Mouse (Mus musculus) forebrain, embryonic 13.5 days (tissue): ENCODE data around the gene Zfp667. TPM values are rescaled to one million over a fixed set of nuclear protein-coding genes. Genes with fewer than 3 reads are reported as not detected.
A peak's percentile ranks its signal among the peaks of the same experiment; 100 is the strongest.
"Not testable (repeated sequence)": the region's sequence is repeated elsewhere in the genome, so short reads cannot be mapped to it uniquely, and the experiment has no call there.

Experiments used
- ATAC-seq: fragments of 200-750 bp; cut with Nextera tagmentation; 2 replicates; pipeline ENCODE4 v1.8.0; 2017
- H3K27ac ChIP-seq: fragments of 300-500 bp; sonication (generic); 2 replicates; pipeline ENCODE4 v1.5.1; 2015; ENCODE audit warnings: inconsistent platforms, mild to moderate bottlenecking, moderate library complexity
- H3K27me3 ChIP-seq: fragments of 300-500 bp; sonication (generic); 2 replicates; pipeline ENCODE4 v1.6.1; 2015; ENCODE audit warnings: mild to moderate bottlenecking, inconsistent platforms
- H3K36me3 ChIP-seq: fragments of 300-500 bp; sonication (generic); 2 replicates; pipeline ENCODE4 v1.6.1; 2015; ENCODE audit warnings: mild to moderate bottlenecking, inconsistent platforms; ENCODE audit not compliant: poor library complexity, severe bottlenecking
- H3K4me1 ChIP-seq: fragments of 300-500 bp; sonication (generic); 2 replicates; pipeline ENCODE4 v1.6.1; 2015; ENCODE audit warnings: inconsistent platforms
- H3K4me2 ChIP-seq: fragments of 300-500 bp; sonication (generic); 2 replicates; pipeline ENCODE4 v1.6.1; 2015; ENCODE audit warnings: inconsistent platforms, mild to moderate bottlenecking, moderate library complexity
- H3K4me3 ChIP-seq: fragments of 300-500 bp; sonication (generic); 2 replicates; pipeline ENCODE4 v1.5.1; 2015; ENCODE audit warnings: mild to moderate bottlenecking, inconsistent platforms
- H3K9ac ChIP-seq: fragments of 300-500 bp; sonication (generic); 2 replicates; pipeline ENCODE4 v1.6.1; 2015; ENCODE audit warnings: mild to moderate bottlenecking, inconsistent platforms
- H3K9me3 ChIP-seq: fragments of 300-500 bp; sonication (generic); replicated peaks from 2 replicates; pipeline ENCODE4 v1.6.1; 2016; ENCODE audit warnings: inconsistent platforms
- WGBS: fragments of 180-500 bp; shearing (Covaris S2); methylation state at CpG from one replicate; pipeline ENCODE4 v1.1.7; 2015; 5-methylcytosine and 5-hydroxymethylcytosine counted together
- polyA plus RNA-seq: library from polyadenylated mRNA; unstranded; fragments of >200 nt; fragmentation: Nextera tagmentation; extraction: Ambion mirVana; gene quantifications from 2 replicates; pipeline ENCODE4 v1.2.1, GENCODE M21; 2015

Gene Zfp667
- polyA plus RNA-seq, 1 experiment from 2014 or later, result 16.5 TPM

DNA sequence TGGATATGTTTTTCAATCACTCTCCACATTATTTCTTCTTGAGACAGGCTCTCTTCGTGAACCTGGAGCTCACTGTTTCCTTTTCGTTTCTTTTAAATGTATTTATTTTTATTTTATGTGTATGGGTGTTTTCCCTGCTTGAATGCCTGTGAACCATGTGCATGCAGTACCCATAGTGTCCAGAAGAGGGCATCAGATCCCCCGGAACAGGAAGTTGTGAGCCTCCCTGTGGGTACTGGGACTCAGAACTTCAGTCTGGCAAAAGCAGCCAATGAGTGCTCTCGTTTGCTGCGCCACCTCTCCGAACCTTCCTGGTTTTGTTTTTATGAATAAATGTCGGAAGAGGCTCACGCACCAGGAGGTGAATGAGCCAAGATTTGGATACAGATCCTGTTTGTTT lies 20.7 kb upstream of the Zfp667 start:
- Histone ChIP-seq H3K4me3 (no peak overlapping the region), H3K36me3 (no peaks in the 10 kb centered on the region), H3K9me3 (no peaks in the 10 kb centered on the region), H3K27ac (no peak overlapping the region), H3K4me1 (no peaks in the 10 kb centered on the region), H3K9ac (no peak overlapping the region), H3K4me2 (no peak overlapping the region), H3K27me3 (no peaks in the 10 kb centered on the region)
- ATAC-seq, result no peak
- 60% methylated on average over 8 of the region's 8 CpGs for WGBS

DNA sequence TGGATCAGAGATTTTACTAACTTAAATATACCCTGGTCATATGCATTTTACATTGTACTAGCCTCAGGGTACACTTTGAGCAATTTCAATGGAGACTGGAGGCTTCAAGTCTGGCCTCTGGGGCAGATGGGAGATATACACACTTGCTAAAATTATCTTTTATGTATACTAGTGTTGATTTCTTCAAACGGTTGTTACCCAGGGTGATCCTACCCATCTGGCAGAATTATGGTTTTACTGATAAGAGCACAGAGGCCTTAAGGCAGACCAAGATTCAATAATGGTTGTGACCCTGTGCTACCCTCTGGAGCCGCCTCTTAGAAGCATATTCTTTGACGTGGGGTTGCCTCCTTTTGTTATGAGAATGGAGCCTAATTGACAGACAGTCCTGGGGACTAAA lies 8.5 kb upstream of the Zfp667 start:
- no peak overlapping the region for H3K27ac ChIP-seq
- no peak overlapping the region for H3K4me3 ChIP-seq
- no peak overlapping the region for H3K9ac ChIP-seq
- H3K36me3 ChIP-seq, result no peaks in the 10 kb centered on the region
- H3K9me3 ChIP-seq, result no peaks in the 10 kb centered on the region
- no peak for ATAC-seq
- H3K4me1 ChIP-seq, result no peaks in the 10 kb centered on the region
- no peak overlapping the region for H3K4me2 ChIP-seq
- 54% methylated on average over 3 of the region's 3 CpGs for WGBS
- H3K27me3 ChIP-seq, result no peaks in the 10 kb centered on the region

DNA sequence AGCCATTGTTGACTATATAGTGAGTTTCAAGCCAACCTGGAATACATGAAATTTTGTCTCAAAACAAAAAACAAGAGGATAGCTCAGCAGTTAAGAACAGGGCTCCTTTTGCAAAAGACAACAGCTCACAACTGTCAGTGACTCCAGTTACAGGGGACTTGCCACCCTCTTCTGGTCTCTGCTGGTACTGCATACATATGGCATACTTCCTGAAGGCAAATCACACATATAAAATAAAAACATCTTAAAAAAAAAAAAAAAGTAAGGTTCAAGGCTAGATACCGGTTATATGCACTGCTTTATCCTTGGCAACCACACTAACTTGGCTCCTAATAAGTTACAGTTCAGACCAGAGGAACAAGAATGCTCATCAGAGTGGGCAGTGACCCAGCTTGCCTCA lies 3.6 kb upstream of the Zfp667 start:
- no peak for ATAC-seq
- H3K4me3 ChIP-seq, result peak overlapping the region; percentile 53
- 4% methylated on average over 1 of the region's 1 CpGs for WGBS
- H3K9me3 ChIP-seq, result no peaks in the 10 kb centered on the region
- H3K4me1 ChIP-seq, result peaks cover 10% of the 10 kb centered on the region
- no peak overlapping the region for H3K9ac ChIP-seq
- no peaks in the 10 kb centered on the region for H3K36me3 ChIP-seq
- peak overlapping the region; percentile 61 for H3K4me2 ChIP-seq
- no peaks in the 10 kb centered on the region for H3K27me3 ChIP-seq
- no peak overlapping the region for H3K27ac ChIP-seq

DNA sequence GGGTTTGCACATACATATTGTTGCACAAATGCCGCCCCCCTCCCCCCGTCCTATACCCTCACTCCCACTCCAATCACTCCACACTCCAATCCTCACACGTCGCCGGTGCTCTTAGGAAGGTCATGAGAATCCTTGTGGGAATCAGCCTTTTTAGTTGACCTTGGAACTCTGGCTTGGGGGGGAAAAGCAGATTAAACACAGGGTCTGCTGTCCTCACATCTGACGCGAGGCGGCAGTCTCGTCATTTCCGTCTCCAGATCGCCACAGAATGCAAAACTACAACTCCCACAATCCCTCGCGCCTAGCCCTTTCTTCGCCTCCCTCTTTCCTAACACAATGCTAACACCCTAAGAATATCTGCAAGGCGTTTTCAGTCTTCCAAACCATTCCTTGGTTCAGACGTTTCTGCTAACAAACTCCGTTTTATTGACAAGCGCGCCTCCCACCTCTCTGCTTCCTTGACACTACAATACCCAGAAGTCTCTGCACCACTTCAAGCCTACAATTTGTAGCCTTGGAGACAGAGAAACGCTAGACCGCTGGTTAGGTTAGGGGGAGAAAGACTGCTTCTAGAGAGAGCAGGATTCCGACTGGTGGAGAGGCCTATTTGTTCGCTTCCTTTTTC lies 2.8 kb upstream of the Zfp667 start:
- peak; percentile 74 for ATAC-seq
- Histone ChIP-seq H3K4me2 (peak overlapping the region; percentile 61), H3K9ac (peak overlapping the region; percentile 62), H3K27me3 (no peaks in the 10 kb centered on the region), H3K4me1 (peaks cover 19% of the 10 kb centered on the region), H3K27ac (peak overlapping the region; percentile 81), H3K9me3 (no peaks in the 10 kb centered on the region), H3K36me3 (no peaks in the 10 kb centered on the region), H3K4me3 (peak overlapping the region; percentile 53)
- under 1% methylated on average over 23 of the region's 23 CpGs for WGBS

DNA sequence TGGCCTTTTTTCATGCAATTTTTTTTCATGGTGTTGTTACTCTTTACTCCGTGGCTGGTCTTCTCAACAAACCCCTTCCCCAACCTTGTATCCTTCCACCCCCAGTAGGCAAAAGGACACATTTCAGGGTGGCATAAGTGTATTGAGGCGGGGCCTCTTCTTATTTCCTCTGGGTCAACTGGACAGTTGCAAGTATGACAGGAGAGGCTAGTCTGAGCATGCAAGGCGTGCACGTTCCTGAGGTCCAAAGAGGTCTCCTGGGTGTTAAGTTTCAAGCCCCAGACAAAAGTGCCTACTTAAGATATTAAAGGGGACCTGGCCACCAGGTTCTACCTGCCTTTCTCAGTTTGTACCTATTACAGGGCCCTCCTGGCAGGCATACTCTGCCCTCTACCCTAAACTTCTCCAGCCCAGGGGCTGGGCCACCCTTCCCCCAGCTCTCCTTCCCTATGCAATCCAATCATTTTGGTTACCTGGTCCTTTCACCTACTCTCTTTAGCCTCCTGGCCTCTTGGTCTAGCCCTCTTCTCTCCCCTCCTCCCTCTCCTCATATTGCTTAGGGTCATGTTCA lies 1.9 kb upstream of the Zfp667 start:
- H3K27me3 ChIP-seq, result no peaks in the 10 kb centered on the region
- H3K36me3 ChIP-seq, result no peaks in the 10 kb centered on the region
- peaks cover 23% of the 10 kb centered on the region for H3K4me1 ChIP-seq
- WGBS, result 92% methylated on average over 4 of the region's 4 CpGs
- ATAC-seq, result no peak
- H3K9ac ChIP-seq, result no peak overlapping the region
- H3K27ac ChIP-seq, result no peak overlapping the region
- no peak overlapping the region for H3K4me3 ChIP-seq
- H3K9me3 ChIP-seq, result no peaks in the 10 kb centered on the region
- peak overlapping the region; percentile 61; the same call in 1 of the 2 replicates for H3K4me2 ChIP-seq

DNA sequence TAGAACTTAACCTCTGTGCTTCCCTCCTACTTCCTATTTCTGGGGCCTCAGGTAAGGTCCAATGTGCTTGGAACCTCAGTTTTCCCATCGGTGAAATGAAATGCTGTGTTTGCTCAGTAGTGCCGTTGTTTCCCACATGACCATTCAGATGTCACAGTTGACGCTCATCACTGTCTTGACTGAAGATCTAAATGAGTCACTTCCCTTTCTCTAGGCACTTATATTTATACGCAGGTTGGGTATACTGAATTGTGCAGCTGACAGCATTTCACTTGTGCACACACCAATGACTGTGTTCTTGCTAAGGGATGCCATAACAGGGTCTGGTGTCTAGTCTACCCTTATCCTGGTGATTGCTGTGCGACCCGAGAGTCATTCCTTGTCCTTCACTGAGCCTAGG lies 1.0 kb upstream of the Zfp667 start:
- H3K4me3 ChIP-seq, result no peak overlapping the region
- H3K4me1 ChIP-seq, result peaks cover 23% of the 10 kb centered on the region
- no peak for ATAC-seq
- 88% methylated on average over 6 of the region's 6 CpGs for WGBS
- H3K27ac ChIP-seq, result no peak overlapping the region
- H3K27me3 ChIP-seq, result no peaks in the 10 kb centered on the region
- no peak overlapping the region for H3K9ac ChIP-seq
- no peaks in the 10 kb centered on the region for H3K36me3 ChIP-seq
- H3K9me3 ChIP-seq, result no peaks in the 10 kb centered on the region
- 0 out of 2 replicates have a peak overlapping the region, but pooled peaks have one; percentile 71 for H3K4me2 ChIP-seq

DNA sequence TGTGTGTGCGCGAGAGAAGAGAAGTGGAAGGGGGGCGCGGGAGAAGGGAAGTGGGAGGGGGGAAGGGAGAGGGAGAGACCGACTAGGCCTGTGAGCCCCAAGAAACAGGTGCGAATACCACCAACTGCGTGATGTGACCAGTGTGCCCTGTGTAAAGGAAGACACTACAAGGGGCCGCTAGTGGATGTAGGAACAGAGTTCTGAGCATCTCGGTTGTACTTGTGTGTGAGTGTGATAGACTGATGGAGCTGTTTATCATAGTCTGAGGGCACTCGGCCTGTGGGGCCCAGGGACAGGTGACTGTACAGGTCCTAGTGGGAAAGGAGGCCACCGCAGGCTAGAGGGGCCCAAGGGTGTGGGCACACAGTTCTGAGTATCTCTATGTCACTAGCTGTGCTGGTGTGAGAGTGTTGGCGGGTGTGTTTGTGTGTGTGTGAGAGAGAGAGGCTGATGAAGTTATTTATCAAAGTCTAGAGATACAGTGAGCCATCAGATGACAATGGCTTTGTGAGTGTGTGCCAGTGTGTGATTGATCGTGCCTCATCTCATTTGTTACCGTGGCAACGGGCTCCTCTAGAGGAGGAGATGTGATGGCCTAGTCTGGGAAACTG lies 647 bp downstream of the Zfp667 start:
- 23% methylated on average over 15 of the region's 15 CpGs for WGBS
- H3K9ac ChIP-seq, result peak overlapping the region; percentile 69

DNA sequence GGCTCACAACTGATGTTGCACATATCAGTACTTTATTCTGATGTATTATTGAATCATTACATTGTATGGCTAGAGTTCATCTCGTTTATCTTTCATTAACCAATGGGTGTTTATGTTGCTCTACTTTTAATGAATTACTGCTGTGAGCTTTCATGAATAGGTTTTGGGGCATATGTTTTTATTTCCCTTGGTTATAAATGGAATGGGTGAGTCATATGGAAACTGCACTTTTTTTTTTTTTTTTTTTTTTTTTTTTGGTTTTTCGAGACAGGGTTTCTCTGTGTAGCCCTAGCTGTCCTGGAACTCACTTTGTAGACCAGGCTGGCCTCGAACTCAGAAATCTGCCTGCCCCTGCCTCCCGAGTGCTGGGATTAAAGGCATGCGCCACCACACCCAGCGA lies 4.7 kb downstream of the Zfp667 start:
- H3K9me3 ChIP-seq, H3K27ac ChIP-seq, H3K4me2 ChIP-seq, H3K4me3 ChIP-seq, ATAC-seq, H3K27me3 ChIP-seq, H3K9ac ChIP-seq: not testable (repeated sequence)
- WGBS, result 87% methylated on average over 5 of the region's 6 CpGs
- H3K36me3 ChIP-seq, result peaks cover 31% of the 10 kb centered on the region
- H3K4me1 ChIP-seq, result peaks cover 23% of the 10 kb centered on the region

More for the DNA sequence above, 647 bp downstream of the Zfp667 start:
- Histone ChIP-seq H3K4me2 (peak overlapping the region; percentile 71), H3K4me1 (peaks cover 23% of the 10 kb centered on the region), H3K9me3 (no peaks in the 10 kb centered on the region), H3K36me3 (no peaks in the 10 kb centered on the region), H3K4me3 (peak overlapping the region; percentile 49), H3K27ac (peak overlapping the region; percentile 72), H3K27me3 (no peaks in the 10 kb centered on the region)
- peak; percentile 16 for ATAC-seq

DNA sequence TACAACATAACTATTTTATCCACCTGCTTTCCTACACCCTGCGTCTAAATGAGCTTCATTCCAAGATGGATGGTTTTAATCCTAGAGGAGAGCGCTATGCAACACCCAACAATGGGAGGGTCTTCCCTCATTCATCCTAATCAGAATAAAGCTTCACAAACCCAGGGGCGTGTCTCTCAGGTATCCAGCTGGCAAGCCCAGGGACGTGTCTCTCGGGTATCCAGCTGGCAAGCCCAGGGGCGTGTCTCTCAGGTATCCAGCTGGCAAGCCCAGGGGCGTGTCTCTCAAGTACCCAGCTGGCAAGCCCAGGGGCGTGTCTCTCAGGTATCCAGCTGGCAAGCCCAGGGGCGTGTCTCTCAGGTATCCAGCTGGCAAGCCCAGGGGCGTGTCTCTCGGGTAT lies 14.4 kb downstream of the Zfp667 start:
- not testable (repeated sequence) for H3K9me3 ChIP-seq, H3K27me3 ChIP-seq, H3K4me3 ChIP-seq, H3K4me2 ChIP-seq, ATAC-seq, H3K4me1 ChIP-seq, H3K27ac ChIP-seq, H3K9ac ChIP-seq
- WGBS, result 82% methylated on average over 11 of the region's 11 CpGs
- peaks cover 53% of the 10 kb centered on the region for H3K36me3 ChIP-seq

DNA sequence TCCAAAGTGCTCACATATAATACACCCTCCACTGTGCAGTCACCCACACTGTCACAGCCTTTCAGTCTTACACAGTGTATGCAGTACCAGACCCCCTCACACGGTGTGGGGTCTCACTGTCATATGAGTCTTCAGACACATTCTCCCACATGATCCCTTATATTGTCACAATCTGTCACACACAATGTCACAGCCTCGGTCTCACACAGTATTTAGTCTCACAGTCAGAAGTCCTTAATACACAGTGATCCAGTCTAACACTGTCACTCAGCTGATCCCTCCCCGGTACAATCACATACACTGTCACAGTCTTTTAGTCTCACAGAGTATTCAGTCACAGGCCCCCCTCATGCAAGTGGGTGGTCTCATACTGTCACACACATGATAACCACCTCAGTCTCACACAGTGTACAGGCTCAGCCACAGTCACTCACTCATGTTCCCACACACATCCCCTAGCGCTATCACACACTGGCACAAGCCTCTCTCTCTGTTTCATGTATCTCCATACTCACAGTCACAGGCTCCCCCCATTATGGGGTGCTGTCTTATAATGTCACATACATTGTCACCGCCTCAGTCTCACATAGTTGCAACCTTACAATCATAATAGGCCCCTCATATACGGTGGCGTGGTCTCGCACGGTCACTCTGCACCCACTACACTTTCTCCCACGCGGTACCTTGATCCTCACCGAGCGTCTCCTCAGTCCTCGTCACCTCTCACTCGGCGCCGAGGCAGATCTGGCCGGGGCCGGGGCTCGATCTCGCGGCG lies 44.3 kb downstream of the Zfp667 start:
- Histone ChIP-seq H3K27me3 (no peaks in the 10 kb centered on the region), H3K36me3 (peaks cover 5% of the 10 kb centered on the region; the same call in 1 of the 2 replicates), H3K4me1 (peaks cover 12% of the 10 kb centered on the region; the same call in 1 of the 2 replicates), H3K27ac (peak overlapping the region; percentile 85), H3K4me3 (peak overlapping the region; percentile 55), H3K9ac (peak overlapping the region; percentile 79), H3K4me2 (peak overlapping the region; percentile 70), H3K9me3 (no peaks in the 10 kb centered on the region)
- 16% methylated on average over 23 of the region's 23 CpGs for WGBS
- peak; percentile 87 for ATAC-seq

DNA sequence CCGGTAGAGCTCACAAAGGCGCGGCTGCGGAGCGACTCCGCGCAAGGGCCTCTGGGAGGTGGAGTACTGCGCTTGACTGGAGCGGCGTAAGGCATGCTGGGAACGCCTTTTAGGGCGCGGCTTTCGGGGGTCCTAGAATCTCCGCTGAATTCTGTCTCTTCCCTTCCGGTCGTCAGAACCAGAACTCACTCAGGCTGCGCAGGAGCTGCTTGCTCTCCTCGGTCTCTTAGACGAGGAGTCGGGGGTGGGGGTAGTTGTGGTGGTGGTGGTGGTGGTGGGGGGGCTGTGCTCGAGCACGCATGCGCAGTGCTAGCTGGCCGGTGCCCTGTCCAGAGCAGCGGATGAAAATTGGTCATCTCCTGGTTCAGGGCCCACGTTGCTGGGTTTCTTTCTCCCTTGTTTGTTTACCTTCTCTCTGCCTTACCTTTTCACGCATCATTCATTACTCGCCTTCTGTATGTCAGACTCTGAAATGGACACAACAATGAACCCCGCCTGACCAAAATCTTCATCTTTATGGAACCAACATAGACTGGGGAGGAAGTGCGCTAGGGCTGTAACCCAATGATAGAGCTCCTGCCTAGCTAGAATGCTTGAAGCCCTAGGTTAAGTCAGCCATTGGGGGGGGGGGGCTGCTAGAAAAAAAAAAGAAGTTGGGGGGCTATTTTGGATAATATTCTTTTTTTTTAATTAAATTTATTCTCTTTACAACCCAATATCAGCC lies 45.0 kb downstream of the Zfp667 start, which contains the start of gene Zfp583:
Zfp583 (minus strand) TSS at position 53 of the 724 bp plus-strand sequence.
- WGBS, result 7% methylated on average over 28 of the region's 31 CpGs

More for the DNA sequence above, 45.0 kb downstream of the Zfp667 start, which contains the start of gene Zfp583:
- Histone ChIP-seq H3K27ac (peak within 1 kb of the TSS; percentile 85), H3K4me3 (peak within 1 kb of the TSS; percentile 55), H3K4me2 (peak within 1 kb of the TSS; percentile 70), H3K4me1 (peaks cover 12% of the 10 kb centered on the region; the same call in 1 of the 2 replicates), H3K36me3 (peaks cover 5% of the 10 kb centered on the region; the same call in 1 of the 2 replicates), H3K9ac (peak within 1 kb of the TSS; percentile 79), H3K27me3 (no peaks in the 10 kb centered on the region), H3K9me3 (no peaks in the 10 kb centered on the region)
- peak; percentile 94 for ATAC-seq
